Mouse (Mus musculus): ENCODE measurements at regions not wholly inside any gene's neighbourhood (a gene's known extent, or its start where the extent isn't known, plus 50 kb on each side); places are given as distances from the start of the nearest gene placed in this dataset.

GRCm38 (mm10) chr6:50780677-50781076, 126.4 kb upstream of the Npvf start:
- no peak for DNase-seq

- no peak for DNase-seq
Observed at GRCm38 (mm10) chr6:50781271-50781670, 127.0 kb upstream of the Npvf start.

GRCm38 (mm10) chr6:50782221-50782620, 128.0 kb upstream of the Npvf start:
- DNase-seq: no peak

- DNase-seq: no peak
Observed at GRCm38 (mm10) chr6:50783494-50783893, 129.3 kb upstream of the Npvf start.

- no peak for DNase-seq
Observed at GRCm38 (mm10) chr6:50784381-50784780, 130.1 kb upstream of the Npvf start.

GRCm38 (mm10) chr6:50787666-50788065, 133.4 kb upstream of the Npvf start:
- DNase-seq: no peak

GRCm38 (mm10) chr6:50799963-50800362, 145.7 kb upstream of the Npvf start:
- no peak for DNase-seq

- no peak for DNase-seq
Observed at GRCm38 (mm10) chr6:50802956-50803355, 148.7 kb upstream of the Npvf start.

- DNase-seq: no peak
Observed at GRCm38 (mm10) chr6:50804477-50805005, 150.3 kb upstream of the Npvf start.

- DNase-seq: peak; percentile 27 to 51
Observed at GRCm38 (mm10) chr6:50806376-50807077, 152.3 kb upstream of the Npvf start.

GRCm38 (mm10) chr6:50807187-50808012, 153.2 kb upstream of the Npvf start:
- DNase-seq: peak; percentile 26 to 41

- DNase-seq: peak; percentile 61 to 70
Observed at GRCm38 (mm10) chr6:50808126-50808525, 153.9 kb upstream of the Npvf start.

GRCm38 (mm10) chr6:50808811-50809668, 154.8 kb upstream of the Npvf start:
- peak in 1 of 2 experiments; percentile 7 for DNase-seq

GRCm38 (mm10) chr6:50809669-50809983, 155.4 kb upstream of the Npvf start:
- DNase-seq: no peak

GRCm38 (mm10) chr6:50814936-50815500, 160.8 kb upstream of the Npvf start:
- no peak for DNase-seq

GRCm38 (mm10) chr6:50815579-50815978, 161.3 kb upstream of the Npvf start:
- no peak for DNase-seq

- DNase-seq: no peak
Observed at GRCm38 (mm10) chr6:50817430-50817829, 163.2 kb upstream of the Npvf start.

- no peak for DNase-seq
Observed at GRCm38 (mm10) chr6:50818433-50818832, 164.2 kb upstream of the Npvf start.

GRCm38 (mm10) chr6:50818891-50819541, 164.8 kb upstream of the Npvf start:
- no peak for DNase-seq

GRCm38 (mm10) chr6:50821401-50822235, 167.4 kb upstream of the Npvf start:
- DNase-seq: peak in 1 of 2 experiments; percentile 31

Measured in adrenal gland, postnatal 36 days (tissue).